Mouse (Mus musculus): ENCODE measurements around the gene Tmem216.

The Tmem216 gene

DNA sequence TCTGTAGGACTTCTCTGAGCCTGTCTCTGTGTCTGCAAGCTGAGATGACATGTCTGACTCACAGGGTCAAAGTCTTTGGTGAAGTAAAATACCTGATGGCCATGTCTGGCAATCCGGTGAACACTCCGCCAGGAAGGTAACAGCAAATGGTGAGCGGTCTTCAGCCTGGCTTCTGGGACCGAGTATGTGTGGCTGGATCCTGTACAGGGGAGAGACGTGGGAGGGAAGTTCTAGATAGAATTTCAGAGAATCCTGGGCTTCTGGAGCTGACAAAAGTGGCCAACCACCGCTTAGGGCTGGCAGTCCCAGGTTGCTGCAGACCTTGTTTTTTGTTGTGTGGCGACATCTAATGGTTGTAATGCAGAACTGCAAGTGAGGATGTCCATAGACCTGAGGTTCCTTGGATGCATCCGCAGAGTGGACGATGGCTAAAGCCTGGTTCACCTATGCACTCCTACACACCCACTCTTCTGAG, 69.7 kb downstream of the Tmem216 start:
- no peak for DNase-seq (ENCODE audit: low spot score)
